Mouse (Mus musculus): Measurements from ENCODE around the gene Akr1c14.
"Not testable (repeated sequence)": the region's sequence is repeated elsewhere in the genome, so short reads cannot be mapped to it uniquely, and the experiment has no call there.

GRCm38 (mm10) chr13:4125846-4126245 lies 77.0 kb downstream of the Akr1c14 start:
- not testable (repeated sequence) for TF ChIP-seq CTCF (IDR thresholded peaks at IDR 0.05; ENCODE audit: borderline replicate concordance, extremely low read depth, insufficient read depth, insufficient read length); POLR2A (IDR thresholded peaks at IDR 0.05; ENCODE audit: borderline replicate concordance, extremely low read depth, insufficient read depth, insufficient read length, poor library complexity, severe bottlenecking)

All from brain, embryonic 14.5 days (tissue).